Mouse (Mus musculus) midbrain, embryonic 15.5 days (tissue): ENCODE results near the gene Hs3st5. TPM values are rescaled to one million over a fixed set of nuclear protein-coding genes. Genes with fewer than 3 reads are reported as not detected.

Experiments
- ATAC-seq: fragments of 200-750 bp; cut with Nextera tagmentation; replicated peaks from 2 replicates; pipeline ENCODE4 v1.8.0; 2017; ENCODE audit warnings: moderate TSS enrichment
- H3K27ac ChIP-seq: fragments of 300-500 bp; sonication (generic); 2 replicates; pipeline ENCODE4 v1.5.1; 2015; ENCODE audit warnings: mild to moderate bottlenecking, inconsistent platforms
- H3K27me3 ChIP-seq: fragments of 300-500 bp; sonication (generic); replicated peaks from 2 replicates; pipeline ENCODE4 v1.6.1; 2015; ENCODE audit warnings: inconsistent platforms
- H3K36me3 ChIP-seq: fragments of 300-500 bp; sonication (generic); replicated peaks from 2 replicates; pipeline ENCODE4 v1.6.1; 2015; ENCODE audit warnings: inconsistent platforms
- H3K4me1 ChIP-seq: fragments of 300-500 bp; sonication (generic); 2 replicates; pipeline ENCODE4 v1.6.1; 2015; ENCODE audit warnings: inconsistent platforms
- H3K4me2 ChIP-seq: fragments of 300-500 bp; sonication (generic); 2 replicates; pipeline ENCODE4 v1.6.1; 2015; ENCODE audit warnings: inconsistent platforms, mild to moderate bottlenecking, moderate library complexity
- H3K4me3 ChIP-seq: fragments of 300-500 bp; sonication (generic); 2 replicates; pipeline ENCODE4 v1.5.1; 2015; ENCODE audit warnings: mild to moderate bottlenecking, inconsistent platforms
- H3K9ac ChIP-seq: fragments of 300-500 bp; sonication (generic); 2 replicates; pipeline ENCODE4 v1.6.1; 2015; ENCODE audit warnings: mild to moderate bottlenecking, inconsistent platforms
- H3K9me3 ChIP-seq: fragments of 300-500 bp; sonication (generic); 2 replicates; pipeline ENCODE4 v1.6.1; 2016; ENCODE audit warnings: inconsistent platforms
- WGBS: fragments of 180-500 bp; shearing (Covaris S2); methylation state at CpG from one replicate; pipeline ENCODE4 v1.1.7; 2015; ENCODE audit warnings: mixed read lengths; 5-methylcytosine and 5-hydroxymethylcytosine counted together
- polyA plus RNA-seq: library from polyadenylated mRNA; unstranded; fragments of >200 nt; fragmentation: Nextera tagmentation; extraction: Ambion mirVana; gene quantifications from 2 replicates; pipeline ENCODE4 v1.2.1, GENCODE M21; 2015

Gene Hs3st5
- polyA plus RNA-seq, result 23.4 and 24.3 TPM in 2 replicates

- Histone ChIP-seq H3K4me2 (peak within 1 kb of the TSS; percentile 96), H3K4me1 (peaks cover 15% of the 10 kb centered on the region), H3K4me3 (peak within 1 kb of the TSS; percentile 89), H3K36me3 (no peaks in the 10 kb centered on the region), H3K9me3 (no peaks in the 10 kb centered on the region), H3K27ac (peak within 1 kb of the TSS; percentile 84), H3K27me3 (no peaks in the 10 kb centered on the region; the same call in 1 of the 2 replicates), H3K9ac (peak within 1 kb of the TSS; percentile 76)
- WGBS, result under 1% methylated on average over 71 of the region's 71 CpGs
- ATAC-seq, result peak; percentile 92
These were observed at the start of gene Hs3st5 for GRCm38 (mm10) chr10:36506727-36507555. Gene Hs3st5 (plus strand): TSS chr10:36506814.

- WGBS, result 91% methylated on average over 3 of the region's 3 CpGs
- H3K27ac ChIP-seq, result no peak overlapping the region
- no peaks in the 10 kb centered on the region for H3K27me3 ChIP-seq
- no peaks in the 10 kb centered on the region for H3K36me3 ChIP-seq
- no peak overlapping the region for H3K4me3 ChIP-seq
- no peak overlapping the region for H3K4me2 ChIP-seq
- no peak for ATAC-seq
- no peak overlapping the region for H3K9ac ChIP-seq
- no peaks in the 10 kb centered on the region for H3K9me3 ChIP-seq
- H3K4me1 ChIP-seq, result no peaks in the 10 kb centered on the region
These were observed 38.0 kb upstream of the Hs3st5 start for GRCm38 (mm10) chr10:36468664-36469063.

- no peaks in the 10 kb centered on the region for H3K9me3 ChIP-seq
- no peaks in the 10 kb centered on the region for H3K27me3 ChIP-seq
- H3K9ac ChIP-seq, result no peak overlapping the region
- H3K4me1 ChIP-seq, result no peaks in the 10 kb centered on the region
- no peaks in the 10 kb centered on the region for H3K36me3 ChIP-seq
- H3K4me3 ChIP-seq, result no peak overlapping the region
- 55% methylated on average over 3 of the region's 3 CpGs for WGBS
- no peak for ATAC-seq
- no peak overlapping the region for H3K4me2 ChIP-seq
- H3K27ac ChIP-seq, result no peak overlapping the region
These were observed 35.5 kb upstream of the Hs3st5 start for GRCm38 (mm10) chr10:36471135-36471534.

GRCm38 (mm10) chr10:36474834-36475233, 31.8 kb upstream of the Hs3st5 start:
- Histone ChIP-seq H3K36me3 (no peaks in the 10 kb centered on the region), H3K9ac (no peak overlapping the region), H3K27me3 (no peaks in the 10 kb centered on the region), H3K9me3 (no peaks in the 10 kb centered on the region), H3K4me2 (no peak overlapping the region), H3K4me1 (no peaks in the 10 kb centered on the region), H3K27ac (no peak overlapping the region), H3K4me3 (no peak overlapping the region)
- 69% methylated on average over 3 of the region's 3 CpGs for WGBS
- ATAC-seq, result no peak

GRCm38 (mm10) chr10:36477543-36477942, 29.1 kb upstream of the Hs3st5 start:
- Histone ChIP-seq H3K27ac (no peak overlapping the region), H3K4me1 (no peaks in the 10 kb centered on the region), H3K4me2 (no peak overlapping the region), H3K36me3 (no peaks in the 10 kb centered on the region), H3K9me3 (no peaks in the 10 kb centered on the region), H3K9ac (no peak overlapping the region), H3K27me3 (no peaks in the 10 kb centered on the region), H3K4me3 (no peak overlapping the region)
- 80% methylated on average over 4 of the region's 4 CpGs for WGBS
- no peak for ATAC-seq

- H3K36me3 ChIP-seq, result no peaks in the 10 kb centered on the region
- H3K9ac ChIP-seq, result no peak overlapping the region
- H3K4me3 ChIP-seq, result no peak overlapping the region
- no peak for ATAC-seq
- 44% methylated on average over 2 of the region's 2 CpGs for WGBS
- no peaks in the 10 kb centered on the region for H3K27me3 ChIP-seq
- H3K4me2 ChIP-seq, result no peak overlapping the region
- no peaks in the 10 kb centered on the region for H3K4me1 ChIP-seq
- no peaks in the 10 kb centered on the region for H3K9me3 ChIP-seq
- H3K27ac ChIP-seq, result no peak overlapping the region
These were observed 23.3 kb upstream of the Hs3st5 start for GRCm38 (mm10) chr10:36483362-36483761.

- Histone ChIP-seq H3K27ac (no peak overlapping the region), H3K9me3 (no peaks in the 10 kb centered on the region), H3K27me3 (no peaks in the 10 kb centered on the region), H3K9ac (no peak overlapping the region), H3K4me3 (no peak overlapping the region), H3K4me1 (no peaks in the 10 kb centered on the region), H3K36me3 (no peaks in the 10 kb centered on the region), H3K4me2 (no peak overlapping the region)
- 49% methylated on average over 3 of the region's 3 CpGs for WGBS
- ATAC-seq, result no peak
These were observed 22.6 kb upstream of the Hs3st5 start for GRCm38 (mm10) chr10:36484011-36484410.

- Histone ChIP-seq H3K4me1 (no peaks in the 10 kb centered on the region), H3K36me3 (no peaks in the 10 kb centered on the region), H3K27ac (no peak overlapping the region), H3K4me3 (no peak overlapping the region), H3K9me3 (no peaks in the 10 kb centered on the region), H3K27me3 (no peaks in the 10 kb centered on the region), H3K4me2 (no peak overlapping the region), H3K9ac (no peak overlapping the region)
- 65% methylated on average over 1 of the region's 1 CpGs for WGBS
- ATAC-seq, result no peak
These were observed 21.8 kb upstream of the Hs3st5 start for GRCm38 (mm10) chr10:36484728-36485300.

GRCm38 (mm10) chr10:36493566-36493965, 13.0 kb upstream of the Hs3st5 start:
- H3K9me3 ChIP-seq, result no peaks in the 10 kb centered on the region
- H3K4me1 ChIP-seq, result no peaks in the 10 kb centered on the region
- no peak overlapping the region for H3K27ac ChIP-seq
- H3K4me3 ChIP-seq, result no peak overlapping the region
- H3K27me3 ChIP-seq, result no peaks in the 10 kb centered on the region
- no peak overlapping the region for H3K9ac ChIP-seq
- WGBS, result 93% methylated on average over 1 of the region's 1 CpGs
- no peaks in the 10 kb centered on the region for H3K36me3 ChIP-seq
- ATAC-seq, result no peak
- H3K4me2 ChIP-seq, result no peak overlapping the region

- Histone ChIP-seq H3K27me3 (no peaks in the 10 kb centered on the region), H3K4me1 (no peaks in the 10 kb centered on the region), H3K9me3 (no peaks in the 10 kb centered on the region), H3K9ac (no peak overlapping the region), H3K4me2 (no peak overlapping the region), H3K4me3 (no peak overlapping the region), H3K27ac (no peak overlapping the region), H3K36me3 (no peaks in the 10 kb centered on the region)
- 78% methylated on average over 1 of the region's 1 CpGs for WGBS
- ATAC-seq, result no peak
These were observed 6.9 kb upstream of the Hs3st5 start for GRCm38 (mm10) chr10:36499713-36500112.

- Histone ChIP-seq H3K36me3 (no peaks in the 10 kb centered on the region), H3K9ac (peak overlapping the region; percentile 76), H3K4me3 (peak overlapping the region; percentile 89), H3K27me3 (no peaks in the 10 kb centered on the region; the same call in 1 of the 2 replicates), H3K27ac (peak overlapping the region; percentile 84), H3K9me3 (no peaks in the 10 kb centered on the region), H3K4me1 (peaks cover 15% of the 10 kb centered on the region), H3K4me2 (peak overlapping the region; percentile 96)
- 8% methylated on average over 13 of the region's 13 CpGs for WGBS
- ATAC-seq, result peak; percentile 73
These were observed 434 bp upstream of the Hs3st5 start for GRCm38 (mm10) chr10:36506033-36506726.

- Histone ChIP-seq H3K4me3 (peak overlapping the region; percentile 89), H3K9ac (peak overlapping the region; percentile 76), H3K4me2 (peak overlapping the region; percentile 96), H3K27me3 (no peaks in the 10 kb centered on the region; the same call in 1 of the 2 replicates), H3K27ac (peak overlapping the region; percentile 84), H3K9me3 (no peaks in the 10 kb centered on the region), H3K4me1 (peaks cover 15% of the 10 kb centered on the region), H3K36me3 (no peaks in the 10 kb centered on the region)
- 0% methylated on average over 15 of the region's 15 CpGs for WGBS
- peak; percentile 0; the same call in 1 of the 2 replicates for ATAC-seq
These were observed 899 bp downstream of the Hs3st5 start for GRCm38 (mm10) chr10:36507556-36507870.
